Mouse (Mus musculus): ENCODE results near the gene Gm3173. TPM values are rescaled to one million over a fixed set of nuclear protein-coding genes. Genes with fewer than 3 reads are reported as not detected.
"Not testable (repeated sequence)": the region's sequence is repeated elsewhere in the genome, so short reads cannot be mapped to it uniquely, and the experiment has no call there.

Gene Gm3173
- total and polyA plus RNA-seq, 3 experiments: not detected

- not testable (repeated sequence) for DNase-seq (ENCODE audit: low spot score); ATAC-seq (ENCODE audit: extremely low read depth, insufficient number of reproducible peaks, low FRiP score, poor library complexity, severe bottlenecking); H3K4me3 ChIP-seq (ENCODE audit: low read depth, low read length); H3K27me3 ChIP-seq (ENCODE audit: insufficient read depth, low read length); H3K9me3 ChIP-seq (replicated peaks); H3K36me3 ChIP-seq (replicated peaks); H3K4me1 ChIP-seq (ENCODE audit: insufficient read depth, low read depth, low read length)
Measured at GRCm38 (mm10) chr14:4499425-4499824, 68.6 kb downstream of the Gm3173 start.

GRCm38 (mm10) chr14:4555105-4555504 lies 124.3 kb downstream of the Gm3173 start, which contains the start of gene Gm3047:
Gene Gm3047, plus strand, starts transcription at chr14:4555405.
- H3K4me3 ChIP-seq (ENCODE audit: low read depth, low read length); H3K27me3 ChIP-seq (ENCODE audit: insufficient read depth, low read length); H3K36me3 ChIP-seq (replicated peaks); ATAC-seq (ENCODE audit: extremely low read depth, insufficient number of reproducible peaks, low FRiP score, poor library complexity, severe bottlenecking); H3K4me1 ChIP-seq (ENCODE audit: insufficient read depth, low read depth, low read length); DNase-seq (ENCODE audit: low spot score); H3K9me3 ChIP-seq (replicated peaks): not testable (repeated sequence)

Other genes starting within 250 kb of the Gm3173 start
- gene Gm2974, start 248.4 kb upstream of the Gm3173 start, total RNA-seq (2014; fragmentation: Nextera tagmentation): not detected in 2 replicates
- not detected in 2 replicates for gene Gm2974, start 248.4 kb upstream of the Gm3173 start, total RNA-seq (2017)
- gene Gm2974, start 248.4 kb upstream of the Gm3173 start, polyA plus RNA-seq (2012): not detected in 2 replicates
- gene Gm3138, start 181.4 kb upstream of the Gm3173 start, total RNA-seq (2014; fragmentation: Nextera tagmentation): not detected in 2 replicates
- gene Gm3138, start 181.4 kb upstream of the Gm3173 start, total RNA-seq (2017): 0.11 TPM in 1 of 2 replicates, not detected in the other
- gene Gm3138, start 181.4 kb upstream of the Gm3173 start, polyA plus RNA-seq (2012): not detected in 2 replicates
- gene Gm3149, start 113.7 kb upstream of the Gm3173 start, total RNA-seq (2014; fragmentation: Nextera tagmentation): not detected in 2 replicates
- gene Gm3149, start 113.7 kb upstream of the Gm3173 start, total RNA-seq (2017): not detected in 2 replicates
- gene Gm3149, start 113.7 kb upstream of the Gm3173 start, polyA plus RNA-seq (2012): not detected in 2 replicates
- gene 2610042L04Rik, start 96.2 kb upstream of the Gm3173 start, total RNA-seq (2014; fragmentation: Nextera tagmentation): not detected in 2 replicates
- 0.44 TPM in 1 of 2 replicates, not detected in the other for gene 2610042L04Rik, start 96.2 kb upstream of the Gm3173 start, total RNA-seq (2017)
- not detected in 2 replicates for gene 2610042L04Rik, start 96.2 kb upstream of the Gm3173 start, polyA plus RNA-seq (2012)
- not detected in 2 replicates for gene Gm3159, start 33.5 kb upstream of the Gm3173 start, total RNA-seq (2014; fragmentation: Nextera tagmentation)
- 0.17 and 0.44 TPM in 2 replicates for gene Gm3159, start 33.5 kb upstream of the Gm3173 start, total RNA-seq (2017)
- not detected in 2 replicates for gene Gm3159, start 33.5 kb upstream of the Gm3173 start, polyA plus RNA-seq (2012)
- not detected in 2 replicates for gene Gm3164, start 15.5 kb upstream of the Gm3173 start, total RNA-seq (2014; fragmentation: Nextera tagmentation)
- gene Gm3164, start 15.5 kb upstream of the Gm3173 start, total RNA-seq (2017): 0.06 TPM in 1 of 2 replicates, not detected in the other
- not detected in 2 replicates for gene Gm3164, start 15.5 kb upstream of the Gm3173 start, polyA plus RNA-seq (2012)
- not detected in 2 replicates for gene Gm3182, start 50.8 kb downstream of the Gm3173 start, total RNA-seq (2014; fragmentation: Nextera tagmentation)
- 0.49 TPM in 1 of 2 replicates, not detected in the other for gene Gm3182, start 50.8 kb downstream of the Gm3173 start, total RNA-seq (2017)
- not detected in 2 replicates for gene Gm3182, start 50.8 kb downstream of the Gm3173 start, polyA plus RNA-seq (2012)
- gene Gm3047, start 124.4 kb downstream of the Gm3173 start, total RNA-seq (2014; fragmentation: Nextera tagmentation): not detected in 2 replicates
- gene Gm3047, start 124.4 kb downstream of the Gm3173 start, total RNA-seq (2017): not detected in 2 replicates
- not detected in 2 replicates for gene Gm3047, start 124.4 kb downstream of the Gm3173 start, polyA plus RNA-seq (2012)
- not detected in 2 replicates for gene Gm8159, start 201.4 kb downstream of the Gm3173 start, total RNA-seq (2014; fragmentation: Nextera tagmentation)
- gene Gm8159, start 201.4 kb downstream of the Gm3173 start, total RNA-seq (2017): 0.17 TPM in 1 of 2 replicates, not detected in the other
- not detected in 2 replicates for gene Gm8159, start 201.4 kb downstream of the Gm3173 start, polyA plus RNA-seq (2012)
- not detected in 2 replicates for gene Gm3239, start 233.2 kb downstream of the Gm3173 start, total RNA-seq (2014; fragmentation: Nextera tagmentation)
- 0.05 TPM in 1 of 2 replicates, not detected in the other for gene Gm3239, start 233.2 kb downstream of the Gm3173 start, total RNA-seq (2017)
- not detected in 2 replicates for gene Gm3239, start 233.2 kb downstream of the Gm3173 start, polyA plus RNA-seq (2012)

Measured in G1E (cell line).